Mouse (Mus musculus) forebrain, embryonic 16.5 days (tissue): Measurements from ENCODE around the gene Ap2m1. TPM values are rescaled to one million over a fixed set of nuclear protein-coding genes. Genes with fewer than 3 reads are reported as not detected.
A peak's percentile ranks its signal among the peaks of the same experiment; 100 is the strongest.

Experiments
- ATAC-seq: fragments of 200-750 bp; cut with Nextera tagmentation; 2 replicates; pipeline ENCODE4 v1.8.0; 2017; ENCODE audit warnings: mild to moderate bottlenecking, moderate library complexity
- H3K27ac ChIP-seq: fragments of 300-500 bp; sonication (generic); 2 replicates; pipeline ENCODE4 v1.5.1; 2014; ENCODE audit warnings: low read length, control low read depth
- H3K27me3 ChIP-seq: fragments of 300-500 bp; sonication (generic); replicated peaks from 2 replicates; pipeline ENCODE4 v1.6.1; 2014; ENCODE audit warnings: low read length; ENCODE audit not compliant: control insufficient read depth, insufficient read depth
- H3K36me3 ChIP-seq: fragments of 300-500 bp; sonication (generic); 2 replicates; pipeline ENCODE4 v1.6.1; 2014; ENCODE audit not compliant: control insufficient read depth, insufficient read depth
- H3K4me1 ChIP-seq: fragments of 300-500 bp; sonication (generic); replicated peaks from 2 replicates; pipeline ENCODE4 v1.6.1; 2014; ENCODE audit warnings: low read length; ENCODE audit not compliant: control insufficient read depth, insufficient read depth
- H3K4me2 ChIP-seq: fragments of 300-500 bp; sonication (generic); 2 replicates; pipeline ENCODE4 v1.6.1; 2014; ENCODE audit warnings: mild to moderate bottlenecking, low read length, control low read depth
- H3K4me3 ChIP-seq: fragments of 300-500 bp; sonication (generic); replicated peaks from 2 replicates; pipeline ENCODE4 v1.5.1; 2014; ENCODE audit warnings: mild to moderate bottlenecking, low read length, control low read depth
- H3K9ac ChIP-seq: fragments of 300-500 bp; sonication (generic); replicated peaks from 2 replicates; pipeline ENCODE4 v1.6.1; 2014; ENCODE audit warnings: low read depth, low read length, control low read depth
- H3K9me3 ChIP-seq: fragments of 300-500 bp; sonication (generic); 2 replicates; pipeline ENCODE4 v1.6.1; 2016; ENCODE audit warnings: low read length; ENCODE audit not compliant: control insufficient read depth
- WGBS: fragments of 180-500 bp; shearing (Covaris S2); extraction: QIAGEN DNeasy Blood & Tissue Kit; methylation state at CpG from one replicate; pipeline ENCODE4 v1.1.7; 2014; 5-methylcytosine and 5-hydroxymethylcytosine counted together
- polyA plus RNA-seq: library from polyadenylated mRNA; unstranded; fragments of >200 nt; fragmentation: Nextera tagmentation; extraction: Ambion mirVana; gene quantifications from 2 replicates; pipeline ENCODE4 v1.2.1, GENCODE M21; 2015

Gene Ap2m1
- polyA plus RNA-seq, 1 experiment from 2014 or later: 1,198 TPM

GRCm38 (mm10) chr16:20557381-20557780, 22.1 kb downstream of the Ap2m1 start:
- WGBS: 89% methylated on average over 7 of the region's 7 CpGs
- Histone ChIP-seq H3K36me3 (peaks cover 52% of the 10 kb centered on the region), H3K4me2 (no peak overlapping the region), H3K4me1 (no peaks in the 10 kb centered on the region), H3K9ac (no peak overlapping the region), H3K9me3 (no peaks in the 10 kb centered on the region), H3K27me3 (no peaks in the 10 kb centered on the region), H3K27ac (no peak overlapping the region), H3K4me3 (no peak overlapping the region)
- ATAC-seq: no peak

GRCm38 (mm10) chr16:20565075-20565474, 29.8 kb downstream of the Ap2m1 start:
- Histone ChIP-seq H3K4me2 (no peak overlapping the region), H3K9ac (no peak overlapping the region), H3K4me1 (no peaks in the 10 kb centered on the region), H3K9me3 (no peaks in the 10 kb centered on the region), H3K4me3 (no peak overlapping the region), H3K27me3 (no peaks in the 10 kb centered on the region), H3K36me3 (peaks cover 25% of the 10 kb centered on the region), H3K27ac (no peak overlapping the region)
- WGBS: 65% methylated on average over 1 of the region's 1 CpGs
- 0 out of 2 replicates have a peak, but pooled peaks have one; percentile 31 for ATAC-seq

GRCm38 (mm10) chr16:20589366-20589938, 54.2 kb downstream of the Ap2m1 start, which contains the start of gene Vwa5b2:
Vwa5b2 (plus strand) TSS chr16:20589471.
- peak; percentile 67 for ATAC-seq
- H3K27ac ChIP-seq: no peak within 1 kb of the TSS
- H3K4me1 ChIP-seq: peaks cover 24% of the 10 kb centered on the region
- peaks cover 30% of the 10 kb centered on the region for H3K27me3 ChIP-seq
- under 1% methylated on average over 23 of the region's 24 CpGs for WGBS
- H3K4me3 ChIP-seq: peak within 1 kb of the TSS; percentile 62
- H3K9me3 ChIP-seq: no peaks in the 10 kb centered on the region
- peak within 1 kb of the TSS; percentile 64 for H3K9ac ChIP-seq
- peak within 1 kb of the TSS; percentile 71 for H3K4me2 ChIP-seq
- no peaks in the 10 kb centered on the region for H3K36me3 ChIP-seq

DNA sequence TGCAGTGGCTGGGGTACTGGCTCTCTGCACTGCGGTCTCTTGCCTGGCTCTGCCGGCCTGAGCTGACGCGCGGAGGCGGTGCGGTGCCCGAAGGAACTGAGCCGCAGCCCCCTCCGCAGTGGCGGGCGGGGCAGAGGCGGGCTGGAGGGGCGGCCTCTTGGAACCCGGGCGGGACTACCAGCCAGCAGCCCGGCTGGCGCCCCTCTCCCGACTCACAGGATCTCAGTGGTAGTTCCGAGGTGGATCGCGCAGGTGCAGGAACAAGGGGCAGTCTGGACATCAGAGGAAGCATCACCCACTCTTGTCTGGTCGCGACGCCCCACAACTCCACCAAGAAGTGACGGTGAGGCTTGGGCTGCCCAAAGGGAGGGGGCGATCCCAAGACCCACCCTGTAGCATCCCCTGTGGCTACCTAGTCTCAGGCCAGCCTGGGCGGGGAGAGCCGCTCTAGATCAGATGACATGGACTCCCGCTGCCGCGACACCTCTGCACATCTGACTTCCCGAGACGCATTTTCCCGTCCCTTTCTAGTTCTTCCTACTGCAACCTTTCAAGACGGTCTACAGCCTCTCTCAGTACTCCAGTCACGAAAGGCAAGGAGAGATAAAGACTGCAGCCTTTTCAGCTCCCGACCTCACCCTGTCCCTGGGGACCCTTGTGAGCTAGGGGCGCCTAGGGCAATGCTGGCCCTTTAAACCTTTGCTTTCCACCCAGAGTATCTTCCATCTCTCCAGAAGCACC, 54.8 kb downstream of the Ap2m1 start:
- Histone ChIP-seq H3K27ac (no peak overlapping the region), H3K36me3 (no peaks in the 10 kb centered on the region), H3K4me3 (peak overlapping the region; percentile 62), H3K4me2 (peak overlapping the region; percentile 71), H3K27me3 (peaks cover 30% of the 10 kb centered on the region), H3K9me3 (no peaks in the 10 kb centered on the region), H3K4me1 (peaks cover 24% of the 10 kb centered on the region), H3K9ac (peak overlapping the region; percentile 64)
- peak; percentile 86 for ATAC-seq
- under 1% methylated on average over 38 of the region's 39 CpGs for WGBS

- H3K27ac ChIP-seq: no peak overlapping the region
- 0 out of 2 replicates have a peak, but pooled peaks have one; percentile 3 for ATAC-seq
- H3K4me3 ChIP-seq: peak overlapping the region; percentile 62
- H3K9me3 ChIP-seq: no peaks in the 10 kb centered on the region
- peak overlapping the region; percentile 71 for H3K4me2 ChIP-seq
- H3K9ac ChIP-seq: peak overlapping the region; percentile 64; the same call in 1 of the 2 replicates
- no peaks in the 10 kb centered on the region for H3K36me3 ChIP-seq
- peaks cover 30% of the 10 kb centered on the region for H3K27me3 ChIP-seq
- peaks cover 24% of the 10 kb centered on the region for H3K4me1 ChIP-seq
- WGBS: under 1% methylated on average over 17 of the region's 17 CpGs
These were observed 55.4 kb downstream of the Ap2m1 start for GRCm38 (mm10) chr16:20590680-20591038.

DNA sequence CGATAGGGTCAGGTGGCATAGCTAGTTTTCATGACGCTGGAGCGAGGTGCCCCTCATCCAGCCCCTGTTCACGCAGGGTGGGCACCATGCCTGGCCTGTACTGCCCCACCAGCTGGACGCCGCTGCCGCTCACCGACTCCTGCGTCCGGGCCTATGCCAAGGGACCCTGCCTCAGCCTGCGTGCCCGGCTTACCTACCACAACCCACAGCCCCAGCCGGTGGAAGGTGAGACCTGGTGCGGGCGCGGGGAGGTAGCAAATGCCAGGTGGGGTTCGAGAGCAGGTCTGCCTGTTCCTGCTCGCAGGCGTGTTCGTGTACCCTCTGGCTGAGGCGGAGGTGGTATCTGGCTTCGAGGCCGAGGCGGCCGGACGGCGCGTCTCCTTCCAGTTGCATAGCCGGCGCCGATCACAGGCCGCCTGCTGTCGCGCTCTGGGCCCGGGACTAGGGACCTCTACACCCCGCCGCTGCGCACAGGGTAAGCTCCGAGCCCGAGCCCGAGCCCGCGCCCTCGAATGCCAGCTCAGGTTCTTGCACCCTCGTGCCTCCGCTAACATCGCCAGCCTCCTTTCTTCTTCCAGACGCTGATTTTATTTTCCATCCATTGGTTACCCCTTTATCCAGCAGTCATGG, 55.9 kb downstream of the Ap2m1 start:
- Histone ChIP-seq H3K27me3 (peaks cover 30% of the 10 kb centered on the region), H3K36me3 (no peaks in the 10 kb centered on the region), H3K4me2 (peak overlapping the region; percentile 22), H3K9me3 (no peaks in the 10 kb centered on the region), H3K4me3 (peak overlapping the region; percentile 3), H3K9ac (no peak overlapping the region), H3K27ac (no peak overlapping the region), H3K4me1 (peaks cover 24% of the 10 kb centered on the region)
- WGBS: 4% methylated on average over 48 of the region's 48 CpGs
- no peak for ATAC-seq

Other genes starting within 250 kb of the Ap2m1 start
- 82.3 and 86.6 TPM in 2 replicates for gene Parl, start 233.1 kb upstream of the Ap2m1 start, polyA plus RNA-seq
- not detected in 2 replicates for gene Cyp2ab1, start 210.1 kb upstream of the Ap2m1 start, polyA plus RNA-seq
- 164 and 185 TPM in 2 replicates for gene Abcc5, start 109.1 kb upstream of the Ap2m1 start, polyA plus RNA-seq
- 104 and 107 TPM in 2 replicates for gene Eif2b5, start 36.7 kb upstream of the Ap2m1 start, polyA plus RNA-seq
- gene Dvl3, start 18.5 kb upstream of the Ap2m1 start, polyA plus RNA-seq: 30.6 and 37.0 TPM in 2 replicates
- gene Abcf3, start 13.1 kb downstream of the Ap2m1 start, polyA plus RNA-seq: 77.8 and 84.6 TPM in 2 replicates
- 5.4 and 7.3 TPM in 2 replicates for gene Vwa5b2, start 54.0 kb downstream of the Ap2m1 start, polyA plus RNA-seq
- 15.4 and 16.4 TPM in 2 replicates for gene Eef1akmt4, start 76.1 kb downstream of the Ap2m1 start, polyA plus RNA-seq
- gene Gm49333, start 76.1 kb downstream of the Ap2m1 start, polyA plus RNA-seq: not detected in 2 replicates
- 30.9 and 34.0 TPM in 2 replicates for gene Alg3, start 76.3 kb downstream of the Ap2m1 start, polyA plus RNA-seq
- 18.8 and 22.5 TPM in 2 replicates for gene Camk2n2, start 85.8 kb downstream of the Ap2m1 start, polyA plus RNA-seq
- gene Ece2, start 94.3 kb downstream of the Ap2m1 start, polyA plus RNA-seq: 12.4 and 17.0 TPM in 2 replicates
- 401 and 408 TPM in 2 replicates for gene Psmd2, start 116.2 kb downstream of the Ap2m1 start, polyA plus RNA-seq
- 131 and 142 TPM in 2 replicates for gene Eif4g1, start 132.8 kb downstream of the Ap2m1 start, polyA plus RNA-seq
- gene Fam131a, start 157.8 kb downstream of the Ap2m1 start, polyA plus RNA-seq: 57.4 and 65.3 TPM in 2 replicates
- gene Polr2h, start 182.2 kb downstream of the Ap2m1 start, polyA plus RNA-seq: 84.5 and 94.4 TPM in 2 replicates
- gene Clcn2, start 182.3 kb downstream of the Ap2m1 start, polyA plus RNA-seq: 15.9 and 20.8 TPM in 2 replicates
- gene Chrd, start 197.6 kb downstream of the Ap2m1 start, polyA plus RNA-seq: 4.2 and 4.4 TPM in 2 replicates
- 0.83 and 1.5 TPM in 2 replicates for gene Thpo, start 199.0 kb downstream of the Ap2m1 start, polyA plus RNA-seq